Comparison of ENCODE assay signal across 12 mouse cellular contexts in genomic region chrX:159459006-159459654, GRCm38 (mm10). TPM values are rescaled to one million over a fixed set of nuclear protein-coding genes. Genes with fewer than 3 reads are reported as not detected.
DNase-seq lines count a peak whose midpoint lies in the region; ATAC-seq and TF ChIP-seq lines count a peak whose summit lies in the region.
"Had no signal": no experiment of that assay in that cellular context is flagged by ENCODE, and none has a peak within 500 bp of the region (broad histone marks: within the 10 kb centered on the region; RNA-seq: fewer than 3 reads in every experiment).

No protein-coding gene starts in this region.

- H3K9me3 ChIP-seq in hindbrain, embryonic 15.5 days = no peaks in the 10 kb centered on the region
- no peaks in the 10 kb centered on the region for H3K9me3 ChIP-seq in neural tube, embryonic 15.5 days (replicated peaks)
- no peaks in the 10 kb centered on the region for H3K9me3 ChIP-seq in liver, embryonic 11.5 days (ENCODE audit: control insufficient read depth, low read length)
- H3K9me3 ChIP-seq: G1E had no signal

- peak; percentile 72 for ATAC-seq in hindbrain, embryonic 15.5 days (ENCODE audit: low FRiP score, low read depth)
- ATAC-seq in neural tube, embryonic 15.5 days (ENCODE audit: low FRiP score) = 0 out of 2 replicates have a peak, but pooled peaks have one; percentile 59
- no peak for ATAC-seq in liver, embryonic 11.5 days (replicated peaks; ENCODE audit: low FRiP score)
- ATAC-seq: intestine, postnatal 0 days had no signal

- DNase-seq in layer of hippocampus, adult 2 months (ENCODE audit: low spot score in 2 of 2) = no peak
- DNase-seq in layer of hippocampus, adult 9-10 months (ENCODE audit: low spot score) = no peak
- DNase-seq in embryo, embryonic 9.5 days (ENCODE audit: extremely low spot score) = peak; percentile 6
- no peak for DNase-seq in liver, embryonic 11.5 days (ENCODE audit: low spot score)
- no peak for DNase-seq in heart, postnatal 4 days
- no peak for DNase-seq in ovary, postnatal 10 days (ENCODE audit: low spot score)

- H3K4me1 ChIP-seq in hindbrain, embryonic 15.5 days (replicated peaks) = no peaks in the 10 kb centered on the region
- H3K4me1 ChIP-seq in neural tube, embryonic 15.5 days = no peaks in the 10 kb centered on the region
- H3K4me1 ChIP-seq in liver, embryonic 11.5 days (replicated peaks; ENCODE audit: control insufficient read depth, insufficient read depth, low read length) = no peaks in the 10 kb centered on the region

- no peaks in the 10 kb centered on the region for H3K36me3 ChIP-seq in hindbrain, embryonic 15.5 days
- H3K36me3 ChIP-seq in neural tube, embryonic 15.5 days = no peaks in the 10 kb centered on the region
- H3K36me3 ChIP-seq in liver, embryonic 11.5 days (ENCODE audit: control insufficient read depth, insufficient read depth, low read length) = no peaks in the 10 kb centered on the region
- H3K36me3 ChIP-seq: G1E had no signal

- H3K4me3 ChIP-seq in layer of hippocampus, adult 2 months = peak overlapping the region; percentile 38
- H3K4me3 ChIP-seq in hindbrain, embryonic 15.5 days = peak overlapping the region; percentile 16; the same call in 1 of the 2 replicates
- peak overlapping the region; percentile 8; the same call in 1 of the 2 replicates for H3K4me3 ChIP-seq in neural tube, embryonic 15.5 days (replicated peaks)
- no peak overlapping the region for H3K4me3 ChIP-seq in liver, embryonic 11.5 days (ENCODE audit: low read depth, low read length)

- 28% methylated on average over 7 of the region's 7 CpGs for WGBS in hindbrain, embryonic 15.5 days
- WGBS in neural tube, embryonic 15.5 days = 33% methylated on average over 7 of the region's 7 CpGs
- WGBS in liver, embryonic 11.5 days = 73% methylated on average over 7 of the region's 7 CpGs

- TF ChIP-seq CTCF in layer of hippocampus, adult 2 months (conservative IDR thresholded peaks at IDR 0.05) = no peak

- peak overlapping the region; percentile 30 for H3K4me2 ChIP-seq in hindbrain, embryonic 15.5 days
- H3K4me2 ChIP-seq in neural tube, embryonic 15.5 days = peak overlapping the region; percentile 2; the same call in 1 of the 2 replicates
- H3K4me2 ChIP-seq in liver, embryonic 11.5 days = no peak overlapping the region

- H3K27ac ChIP-seq in layer of hippocampus, adult 2 months = peak overlapping the region; percentile 64
- 0 out of 2 replicates have a peak overlapping the region, but pooled peaks have one; percentile 16 for H3K27ac ChIP-seq in hindbrain, embryonic 15.5 days (replicated peaks)
- no peak overlapping the region for H3K27ac ChIP-seq in neural tube, embryonic 15.5 days (replicated peaks)
- H3K27ac ChIP-seq in liver, embryonic 11.5 days (ENCODE audit: low read depth, low read length) = no peak overlapping the region

- no peaks in the 10 kb centered on the region for H3K27me3 ChIP-seq in hindbrain, embryonic 15.5 days
- H3K27me3 ChIP-seq in neural tube, embryonic 15.5 days (replicated peaks) = no peaks in the 10 kb centered on the region
- peaks cover 5% of the 10 kb centered on the region; the same call in 1 of the 2 replicates for H3K27me3 ChIP-seq in liver, embryonic 11.5 days (replicated peaks; ENCODE audit: control insufficient read depth, insufficient read depth, low read length)

- no peak overlapping the region for H3K9ac ChIP-seq in hindbrain, embryonic 15.5 days
- no peak overlapping the region for H3K9ac ChIP-seq in neural tube, embryonic 15.5 days (replicated peaks)
- H3K9ac ChIP-seq in liver, embryonic 11.5 days (ENCODE audit: low read depth, low read length) = no peak overlapping the region

RNA-seq across cellular contexts. Expression of gene Map7d2, which starts 44.8 kb away (rescaled TPM):
- total RNA-seq in layer of hippocampus, adult 2 months (2021) = 100 to 1,000 TPM in 1 of 2 experiments, 10 to 100 TPM in 1; 98.8 to 117 TPM
- polyA plus RNA-seq in hindbrain, embryonic 15.5 days (2015; fragmentation: Nextera tagmentation; extraction: Ambion mirVana) = 44.2 and 47.0 TPM in 2 replicates
- polyA plus RNA-seq in neural tube, embryonic 15.5 days (2015; fragmentation: Nextera tagmentation; extraction: Ambion mirVana) = 48.9 and 53.6 TPM in 2 replicates
- polyA plus RNA-seq in liver, embryonic 11.5 days (2014; fragmentation: Nextera tagmentation; extraction: Ambion mirVana) = 0.29 TPM in 2 replicates
- total RNA-seq in heart, postnatal 4 days (2021) = under 1 TPM; 0.86 to 0.95 TPM
- polyA plus RNA-seq: G1E; liver, embryonic 16.5 days; small intestine, adult 2 months had no signal

Comparison
In these comparisons a context has a peak if more than half of its experiments do, and no peak if none do; other contexts are left out.
1. H3K27ac ChIP-seq: peak in layer of hippocampus, adult 2 months (single experiment) and hindbrain, embryonic 15.5 days (single experiment); none in neural tube, embryonic 15.5 days (single experiment) and liver, embryonic 11.5 days (single experiment).
2. RNA of gene Map7d2, which starts 44.8 kb away (polyA plus RNA-seq): 48.9 to 53.6 TPM in neural tube, embryonic 15.5 days and 44.2 to 47.0 TPM in hindbrain, embryonic 15.5 days; 0.29 TPM in liver, embryonic 11.5 days; every median in the first group is over 10 times any median in the second.